Mouse (Mus musculus) induced T-regulatory cell, adult 2 months (primary cell): Measurements from ENCODE around the gene Efhc1.

Experiments used
- DNase-seq: peaks from one replicate; pipeline ENCODE4 v3.0.0-alpha.2; 2012; ENCODE audit warnings: low read depth

Efhc1 gene

DNA sequence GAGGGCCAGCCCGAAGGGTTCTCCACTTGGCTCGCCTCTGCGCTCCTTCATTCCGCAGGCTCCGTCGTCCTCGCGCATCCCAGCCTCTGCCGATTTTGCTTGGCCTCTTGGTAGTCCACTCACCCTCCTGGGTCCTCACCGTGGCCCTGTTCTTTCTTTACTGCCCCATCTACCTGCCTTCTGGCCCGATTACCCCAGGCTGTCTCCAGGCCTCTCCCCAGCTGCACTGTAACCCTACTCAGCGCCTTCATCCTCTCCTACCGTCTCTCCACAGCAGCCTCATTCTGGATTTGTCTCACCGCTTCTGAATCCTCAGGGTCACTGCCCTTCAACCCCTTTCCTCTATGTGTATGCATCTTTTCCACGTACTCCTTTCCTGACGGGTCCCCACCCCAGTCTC is 373 bp downstream of the Efhc1 start:
- no peak for DNase-seq

DNA sequence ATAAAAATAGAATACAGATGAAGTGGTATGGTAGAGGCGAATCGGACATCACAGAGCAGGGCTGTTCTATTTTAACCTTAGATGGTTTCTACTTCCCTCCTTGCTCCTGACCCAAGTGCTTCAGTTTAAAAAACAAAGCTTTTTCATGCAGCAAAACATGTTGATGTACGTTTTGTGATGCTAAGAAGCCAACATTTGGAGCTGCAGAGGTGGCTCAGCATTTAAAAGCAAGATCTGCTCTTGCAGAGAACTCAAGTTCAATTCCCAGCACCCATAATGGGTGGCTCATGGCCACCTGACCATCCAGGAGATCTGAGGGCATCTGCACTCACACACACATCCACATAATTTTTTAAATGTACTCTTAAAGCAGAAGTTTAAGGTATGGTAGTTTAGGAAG is 3.5 kb downstream of the Efhc1 start:
- no peak for DNase-seq

DNA sequence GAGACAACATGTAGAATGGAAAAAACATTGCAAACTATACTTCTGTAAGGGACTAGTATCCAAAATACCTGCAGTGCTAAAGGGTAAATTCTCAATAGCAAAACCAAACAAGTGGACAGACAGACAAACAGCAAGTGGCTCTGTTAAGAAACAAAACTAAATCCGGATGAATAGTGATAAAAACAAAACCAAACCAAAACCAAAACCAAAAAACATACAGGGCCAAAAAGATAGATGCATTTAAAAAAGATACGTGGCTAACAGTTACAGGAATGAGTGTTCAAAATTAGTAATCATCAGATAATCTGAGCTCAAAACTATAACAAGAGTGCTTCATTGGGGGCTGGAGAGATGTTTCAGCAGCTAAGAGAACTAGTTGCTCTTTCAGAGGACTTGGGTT is 18.2 kb downstream of the Efhc1 start:
- peak; percentile 55 for DNase-seq

DNA sequence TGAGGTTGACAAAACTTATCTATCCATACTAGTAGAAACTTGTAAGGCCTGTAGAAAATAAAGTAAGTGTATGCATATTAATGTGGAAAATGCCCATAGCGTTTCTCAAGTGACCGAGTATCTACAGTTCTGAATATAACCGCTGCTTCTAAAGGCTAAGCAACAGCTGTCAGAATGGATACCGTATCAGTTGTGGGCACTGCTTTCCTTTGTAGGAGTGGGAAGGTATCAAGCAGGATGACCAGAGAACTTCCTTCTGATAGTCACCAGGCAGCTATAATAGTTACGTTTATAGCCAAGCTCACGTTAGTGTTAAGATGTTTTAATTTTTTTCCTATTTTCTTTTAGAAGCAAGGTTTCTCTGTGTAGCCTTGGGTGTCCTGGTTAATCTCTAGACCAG is 22.0 kb downstream of the Efhc1 start:
- DNase-seq: no peak

DNA sequence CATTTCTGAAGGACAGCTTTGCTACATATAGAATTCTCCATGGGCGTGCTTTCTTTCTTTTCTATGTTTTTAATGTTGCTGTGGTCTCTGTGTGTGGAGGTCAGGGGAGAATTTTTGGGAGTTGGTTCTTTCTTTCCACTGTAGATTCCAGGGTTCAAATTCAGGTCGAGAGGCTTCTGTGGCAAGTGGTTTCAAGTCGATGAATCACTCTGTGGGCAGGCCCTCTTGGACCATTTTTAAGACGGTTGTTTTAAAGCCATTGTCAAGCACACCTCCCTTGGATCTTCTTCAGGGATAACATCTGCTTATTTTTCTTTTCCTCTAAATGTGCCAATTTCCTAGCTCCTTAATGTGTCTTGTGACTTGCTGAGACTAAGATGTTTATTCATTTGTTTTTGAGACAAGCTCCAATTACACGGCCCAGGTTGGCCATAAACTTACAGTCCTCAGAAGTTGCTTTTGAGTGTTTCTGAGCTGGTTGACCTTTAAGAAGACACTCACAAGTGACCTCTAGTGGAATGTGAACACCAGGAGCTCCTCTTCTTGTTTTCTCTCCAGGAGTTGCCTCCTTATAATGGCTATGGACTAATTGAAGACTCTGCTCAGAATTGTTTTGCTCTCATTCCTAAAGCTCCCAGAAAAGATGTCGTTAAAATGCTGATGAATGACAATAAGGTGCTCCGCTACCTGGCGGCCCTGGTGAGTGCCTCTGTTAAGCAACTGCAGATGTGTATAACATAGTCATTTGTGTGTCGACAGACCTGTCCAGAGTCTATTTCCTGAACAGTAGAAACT is 23.1 kb downstream of the Efhc1 start:
- no peak for DNase-seq

DNA sequence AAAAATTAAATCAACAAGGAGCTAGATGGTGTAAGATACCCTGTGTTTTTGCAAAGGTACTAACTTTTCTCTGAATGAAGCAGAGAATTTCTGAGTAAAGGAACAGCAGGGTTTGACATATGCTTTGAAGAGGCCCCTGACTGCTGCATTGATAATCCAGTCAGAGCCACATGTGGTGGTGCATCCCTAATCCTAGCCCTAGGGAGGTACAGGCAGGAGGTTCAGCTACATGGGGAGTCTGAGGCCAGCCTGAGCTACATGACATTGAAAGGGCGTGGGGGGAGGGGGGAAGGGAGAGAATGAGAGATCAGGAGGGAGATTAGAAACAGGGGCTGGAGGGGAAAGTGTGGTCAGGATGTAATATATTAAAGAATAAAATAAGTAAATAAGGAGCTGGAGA is 29.1 kb downstream of the Efhc1 start:
- DNase-seq: peak; percentile 26

DNA sequence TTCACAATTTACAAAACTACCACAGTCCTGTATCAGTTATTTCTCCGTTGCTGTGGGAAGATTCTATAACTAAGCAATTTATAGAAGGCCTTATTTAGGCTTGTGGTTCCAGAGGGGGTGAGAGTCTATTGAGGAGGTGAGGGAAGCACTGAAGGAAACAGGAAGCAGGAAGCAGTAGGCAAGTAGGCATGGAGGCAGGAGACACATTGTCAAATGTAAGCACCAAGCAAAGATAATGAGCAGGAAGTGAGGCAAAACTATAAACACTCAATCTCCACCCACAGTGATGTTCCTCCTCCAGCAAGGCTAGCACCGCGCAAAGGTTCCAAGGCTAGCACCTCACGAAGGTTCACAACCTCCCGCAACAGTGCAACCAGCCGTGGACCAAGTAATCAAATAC is 30.3 kb downstream of the Efhc1 start:
- peak; percentile 32 for DNase-seq

DNA sequence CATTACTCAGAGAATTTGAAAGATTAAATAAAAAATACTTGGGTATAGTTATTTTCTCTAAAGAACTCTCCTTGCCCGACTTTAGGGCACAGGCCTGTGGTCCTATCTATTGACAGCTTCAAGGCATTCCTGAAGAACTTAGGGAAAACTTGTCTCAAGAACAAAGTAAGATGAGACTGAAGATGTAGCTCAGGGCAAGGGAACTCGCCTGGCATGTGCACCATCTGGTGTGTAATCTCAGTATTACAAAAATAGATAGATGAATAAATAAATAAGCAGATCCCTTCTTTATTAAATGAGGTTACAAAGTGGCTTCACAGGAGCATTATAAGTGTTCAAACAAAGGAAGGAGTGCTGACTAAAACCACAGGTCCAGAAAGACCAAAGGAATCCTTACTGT is 32.7 kb downstream of the Efhc1 start:
- no peak for DNase-seq

DNA sequence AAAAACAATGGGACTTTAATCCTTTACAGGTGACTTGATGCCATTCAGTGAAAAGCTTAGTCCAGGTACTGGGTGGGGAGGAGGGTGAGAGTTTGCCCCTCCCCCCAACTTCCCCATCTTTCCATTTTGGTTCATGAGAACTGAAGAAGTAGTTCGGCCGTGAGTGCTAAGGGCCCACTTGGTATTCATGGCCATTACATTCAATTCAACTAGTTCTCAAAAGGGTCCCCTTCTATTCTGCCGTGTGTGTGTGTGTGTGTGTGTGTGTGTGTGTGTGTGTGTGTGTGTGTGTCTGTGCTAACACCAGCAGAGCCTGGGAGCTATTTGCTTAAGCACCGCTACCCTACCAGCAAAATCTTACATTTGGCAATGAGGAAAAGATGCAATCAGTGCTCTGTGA is 33.2 kb downstream of the Efhc1 start:
- DNase-seq: no peak

DNA sequence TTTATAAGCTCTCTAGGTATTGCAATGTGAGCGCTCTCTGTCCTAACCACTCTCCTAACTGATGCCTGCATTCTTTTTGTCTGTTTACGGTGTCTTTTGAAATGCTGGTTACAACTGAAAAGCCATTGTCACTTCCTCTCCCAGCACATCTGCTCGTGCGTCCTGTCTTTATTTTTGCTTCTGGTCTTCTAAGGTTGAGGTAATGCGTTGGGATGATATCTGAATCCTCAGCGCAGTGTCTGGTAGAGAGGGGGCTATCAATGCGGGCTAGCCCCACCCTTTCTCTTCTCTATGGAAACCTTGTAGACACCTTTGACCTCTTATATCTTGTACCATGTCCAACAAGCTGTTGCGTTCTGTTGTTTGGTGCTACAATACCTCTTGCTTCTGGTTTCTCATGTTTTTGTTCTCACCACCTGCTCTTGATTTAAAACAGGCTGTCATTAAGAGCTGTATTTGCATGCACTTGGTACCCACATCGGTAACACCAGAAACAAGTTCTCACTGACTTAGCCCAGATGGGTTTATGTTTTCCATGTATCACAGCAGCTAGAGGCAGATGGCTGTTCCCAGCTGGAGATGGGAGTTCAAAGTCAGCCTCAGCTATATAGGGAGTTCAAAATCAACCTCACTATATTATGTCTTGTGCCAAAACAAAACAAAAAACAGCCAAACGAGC is 35.1 kb downstream of the Efhc1 start:
- peak; percentile 44 for DNase-seq

DNA sequence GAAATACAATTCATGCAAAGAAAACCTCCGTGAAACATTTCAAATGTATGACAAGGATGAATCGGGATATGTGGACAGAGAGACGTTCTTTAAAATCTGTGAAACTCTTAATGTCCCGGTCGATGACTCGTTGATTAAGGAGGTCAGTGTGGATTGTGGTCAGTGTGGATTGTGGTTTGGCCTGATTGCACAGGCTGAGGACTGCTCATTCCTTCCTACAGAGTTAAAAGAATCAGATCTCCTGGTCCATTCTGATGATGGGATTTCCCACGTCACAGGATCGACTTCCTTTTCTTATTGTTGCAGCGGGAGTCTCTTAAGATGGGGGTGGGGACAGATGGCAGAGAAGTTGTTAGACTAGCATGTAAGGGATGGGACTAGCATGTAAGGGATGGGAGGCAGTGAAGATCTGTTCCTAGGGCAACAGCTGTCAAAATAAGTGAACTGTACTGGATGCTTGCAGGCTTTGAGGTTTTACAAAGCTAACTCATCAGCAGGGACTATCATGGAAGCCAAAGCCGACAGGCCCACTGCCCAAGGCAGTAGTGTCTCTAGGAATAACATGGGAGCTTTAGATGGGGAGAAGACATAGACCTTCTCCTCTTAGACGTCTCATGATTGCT is 38.1 kb downstream of the Efhc1 start:
- DNase-seq: no peak

DNA sequence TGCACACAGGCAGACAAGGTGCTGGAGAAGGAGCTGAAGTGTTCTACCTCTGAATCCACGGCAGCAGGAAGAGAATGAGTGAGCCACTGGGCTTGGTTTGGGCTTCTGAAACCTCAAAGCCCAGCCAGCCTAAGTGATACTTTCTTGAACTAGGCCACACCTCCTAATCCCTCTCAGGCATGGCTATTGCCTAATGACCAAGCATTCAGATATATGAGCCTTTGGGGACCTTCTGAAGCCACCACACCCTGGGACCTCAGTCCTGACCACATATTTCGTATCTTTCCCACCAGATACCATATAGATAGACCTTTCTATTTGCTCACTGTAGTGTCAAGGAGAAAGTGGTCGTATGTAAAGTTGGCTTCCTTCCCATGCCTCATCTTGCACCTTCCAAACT is 42.3 kb downstream of the Efhc1 start:
- no peak for DNase-seq

DNA sequence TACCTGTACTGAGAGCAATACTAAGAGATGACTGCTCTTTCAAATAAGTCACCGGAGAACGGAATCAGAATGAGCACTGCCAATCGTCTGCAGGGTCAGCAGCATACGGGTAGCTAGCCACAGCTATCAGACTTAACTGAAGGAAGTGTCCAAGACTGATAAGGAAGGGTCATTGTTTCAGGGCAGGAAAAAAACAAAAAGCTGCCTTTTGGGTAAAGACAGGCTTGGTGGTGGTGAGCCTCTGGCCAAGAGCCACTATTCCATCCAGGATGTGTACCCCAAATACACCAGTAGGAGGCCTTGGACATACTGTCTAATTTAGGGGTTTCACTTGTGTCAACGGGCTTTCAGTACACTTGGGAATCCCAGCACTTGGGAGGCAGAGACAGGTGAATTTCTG is 42.9 kb downstream of the Efhc1 start:
- no peak for DNase-seq

DNA sequence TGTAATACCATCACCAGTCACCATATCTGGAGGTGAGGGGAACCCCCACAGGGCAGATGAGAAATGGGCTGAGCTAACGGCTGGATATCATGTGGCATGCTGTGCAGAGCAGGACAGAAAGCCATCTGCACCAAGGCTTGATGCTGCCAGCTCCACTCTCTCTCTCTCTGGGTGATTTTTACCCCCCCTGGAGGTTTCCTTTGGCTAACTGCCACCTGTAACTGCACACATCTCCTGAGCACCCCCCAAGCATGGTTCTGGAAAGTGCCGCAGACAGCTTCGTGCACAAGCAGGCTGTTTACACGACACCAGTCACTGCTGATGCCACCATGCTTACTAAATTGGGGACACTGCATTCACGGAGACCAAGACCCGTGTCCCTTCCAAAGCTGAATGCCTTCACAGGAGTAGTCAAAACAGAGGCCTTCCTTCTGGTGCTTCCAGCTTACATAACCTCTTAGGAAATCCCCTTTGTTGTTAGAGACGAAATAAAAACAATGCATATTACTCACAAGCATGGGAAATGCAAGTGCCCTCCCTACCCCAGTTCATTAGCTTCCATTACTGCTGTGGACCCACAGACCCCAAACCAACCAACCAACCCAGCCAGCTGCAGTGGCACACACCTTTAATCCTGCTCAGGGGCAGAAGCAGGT is 44.0 kb downstream of the Efhc1 start:
- peak; percentile 58 for DNase-seq

DNA sequence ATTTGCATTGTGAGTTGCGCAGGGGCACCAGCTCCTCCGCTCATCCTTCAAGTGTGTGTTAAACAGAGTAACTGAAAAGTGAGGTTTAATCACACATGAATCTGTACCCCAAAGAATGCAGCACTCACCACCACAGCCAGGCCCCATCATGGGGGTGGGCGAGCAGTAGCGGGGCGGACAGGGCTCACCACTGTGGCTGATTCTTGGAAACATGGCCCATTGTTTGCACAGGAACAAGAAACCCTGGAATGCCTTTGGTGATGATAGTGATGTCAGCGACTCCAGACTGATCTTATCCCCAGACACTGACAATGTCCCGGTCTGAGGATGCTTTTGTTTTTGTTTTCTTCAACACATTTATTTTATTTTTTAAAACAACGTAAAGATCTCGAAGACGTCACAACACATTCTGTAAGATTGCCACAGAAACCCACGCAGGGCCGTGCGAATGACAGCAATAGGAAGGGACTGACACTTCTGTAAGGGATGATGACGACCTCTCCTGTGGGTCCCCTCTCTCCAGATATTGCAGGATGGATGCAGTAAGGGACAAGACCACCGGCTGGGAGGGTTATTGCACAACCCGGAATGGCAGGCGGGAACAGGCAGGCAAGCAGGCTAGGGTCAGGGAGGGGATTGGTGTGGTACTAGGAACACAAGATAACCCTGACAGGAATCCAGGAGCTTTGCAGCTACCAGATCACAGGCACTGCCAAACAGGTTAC is 45.3 kb downstream of the Efhc1 start:
- DNase-seq: no peak

DNA sequence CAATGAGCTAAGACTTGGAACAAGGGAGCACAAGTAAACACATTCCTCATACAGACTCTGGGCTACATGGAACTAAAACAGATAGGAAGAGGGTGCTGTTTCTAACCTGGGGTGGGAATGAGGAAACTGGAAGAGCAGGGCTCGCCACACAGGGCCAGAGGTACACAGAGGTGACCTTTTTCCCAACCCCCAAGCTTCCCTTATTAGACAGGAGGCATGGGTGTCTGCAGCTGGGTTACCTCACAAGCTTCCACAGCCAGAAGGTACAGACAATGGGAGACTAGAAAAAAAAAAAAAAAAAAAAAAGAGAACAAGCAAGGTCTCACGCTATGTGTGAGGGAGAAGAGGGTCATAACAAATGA is 45.9 kb downstream of the Efhc1 start:
- DNase-seq: no peak

DNA sequence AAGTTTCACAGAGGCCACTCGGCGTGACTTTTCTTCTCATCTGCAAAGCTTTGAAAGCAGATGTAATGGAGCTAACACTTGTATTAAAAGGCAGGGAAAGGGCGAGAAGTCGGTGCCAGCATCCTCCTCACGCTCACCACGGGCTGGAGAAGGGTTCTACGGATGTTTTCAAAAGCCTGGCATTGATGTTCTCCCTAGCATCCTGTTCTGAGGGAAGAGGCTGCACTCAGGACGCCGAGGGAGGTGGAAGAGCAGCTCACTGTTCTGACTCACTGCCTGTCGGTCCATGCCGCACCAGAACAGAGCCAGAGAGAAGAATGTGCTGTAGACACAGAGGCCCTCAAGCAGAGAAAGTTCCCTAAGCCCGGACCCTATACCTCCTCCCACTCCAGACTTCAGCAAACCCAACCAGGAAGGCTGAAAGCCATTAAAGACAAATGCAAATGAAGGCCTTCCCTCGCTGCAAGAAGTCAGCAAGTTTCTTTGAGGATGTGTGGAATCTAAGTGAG is 46.5 kb downstream of the Efhc1 start:
- no peak for DNase-seq

DNA sequence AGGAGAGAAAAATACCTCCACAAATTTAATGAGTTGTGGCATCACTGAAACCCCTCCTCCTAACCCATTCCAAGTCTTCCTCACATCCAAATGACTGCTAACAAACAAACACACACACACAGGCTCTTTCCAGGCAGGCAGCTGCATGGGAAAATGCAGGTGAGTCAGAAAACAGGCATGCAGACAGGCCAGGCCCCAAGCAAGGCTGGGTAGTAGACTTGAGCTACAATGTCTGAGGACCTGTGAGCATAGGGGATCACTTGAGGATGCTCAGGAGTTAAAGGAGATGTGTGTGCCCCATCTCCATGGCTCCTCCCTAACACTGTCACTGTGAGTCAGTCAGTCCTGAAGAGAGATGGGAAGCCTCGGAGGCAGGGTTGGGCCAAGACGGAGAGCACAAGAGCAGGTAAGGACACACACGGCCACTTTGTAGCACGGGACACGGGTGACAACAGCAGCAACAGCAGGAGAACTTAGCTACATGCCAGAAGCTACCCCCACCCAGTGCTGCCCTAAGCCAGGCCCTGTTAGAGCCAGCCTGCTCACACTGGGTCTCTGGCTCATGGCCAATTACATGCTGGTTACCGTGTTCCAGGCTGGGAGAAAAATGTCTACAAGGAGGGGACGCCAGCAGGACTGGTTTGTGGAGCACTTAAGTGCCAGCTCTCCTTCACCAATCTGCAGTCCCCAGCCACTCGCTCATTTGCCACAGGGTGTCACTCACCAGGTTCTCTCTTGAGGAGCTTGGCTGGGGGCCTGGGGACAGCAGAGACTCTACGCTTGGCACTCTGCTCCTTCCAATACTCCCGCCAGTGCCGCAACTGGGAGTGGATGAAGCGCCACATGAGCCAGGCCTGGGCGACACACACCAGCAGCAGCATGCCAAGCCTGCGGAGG is 51.1 kb downstream of the Efhc1 start:
- DNase-seq: no peak

DNA sequence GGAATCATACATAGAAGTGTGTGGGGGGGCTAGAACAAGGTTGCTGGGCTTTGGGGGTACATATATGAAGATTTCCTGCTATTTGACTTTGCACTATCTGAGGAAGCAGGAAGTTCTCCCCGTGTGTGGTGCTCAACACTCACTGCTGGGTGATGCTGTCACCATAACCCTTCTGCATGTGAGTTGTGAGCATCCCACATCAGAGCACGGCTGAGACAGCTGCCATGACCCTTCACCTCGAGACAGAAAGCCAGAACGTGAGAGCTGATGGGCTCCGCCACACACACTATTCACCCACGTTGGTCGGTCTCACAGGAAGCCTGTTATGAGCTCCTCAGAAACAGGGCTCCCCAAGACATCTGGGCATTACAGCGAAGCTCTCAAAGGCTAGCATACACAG is 53.2 kb downstream of the Efhc1 start:
- DNase-seq: no peak

DNA sequence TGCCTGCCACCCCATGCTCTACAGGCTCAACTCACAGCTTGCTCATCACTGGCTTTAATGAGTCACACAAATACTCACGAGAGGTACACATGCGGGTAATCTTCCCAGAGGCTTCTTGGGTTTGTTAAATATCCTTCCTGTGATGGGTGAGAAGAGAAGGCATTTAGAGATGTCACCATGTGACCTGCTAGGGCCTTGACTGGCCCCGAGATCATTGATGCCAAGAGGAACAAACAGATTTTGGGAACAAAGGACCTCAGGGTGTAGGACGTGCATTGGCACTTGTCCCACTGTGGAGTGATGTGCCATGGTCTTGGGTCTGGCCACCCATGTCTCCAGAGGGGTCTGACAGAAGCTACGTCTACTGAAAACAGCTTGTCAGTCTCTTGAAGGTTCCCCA is 55.3 kb downstream of the Efhc1 start:
- no peak for DNase-seq
